Mouse (Mus musculus) ES-E14 (cell line): ENCODE data around the gene Tmem132c. TPM values are rescaled to one million over a fixed set of nuclear protein-coding genes. Genes with fewer than 3 reads are reported as not detected.

Experiments
- DNase-seq: peaks from one replicate; pipeline ENCODE4 v3.0.0-alpha.2; 2013; ENCODE audit warnings: low read depth, low spot score
- H3K27ac ChIP-seq: 2 replicates; pipeline ENCODE4 v1.5.1; 2012; ENCODE audit warnings: low read depth, mild to moderate bottlenecking, low read length, moderate library complexity, mixed read lengths; ENCODE audit not compliant: poor library complexity, insufficient read depth, severe bottlenecking
- H3K36me3 ChIP-seq: 2 replicates; pipeline ENCODE4 v1.6.1; 2012; ENCODE audit warnings: mild to moderate bottlenecking, low read length, moderate library complexity, mixed read lengths; ENCODE audit not compliant: control insufficient read depth, poor library complexity, insufficient read depth, severe bottlenecking
- H3K4me1 ChIP-seq, 2 experiments: fragments of 150-350 bp in 1 of 2; sonication (generic) in 1 of 2; 2 replicates each; pipeline ENCODE4 v1.6.1; 2012; ENCODE audit warnings: low read length in 2 of 2, mild to moderate bottlenecking in 1 of 2, mixed read lengths in 1 of 2; ENCODE audit not compliant: control insufficient read depth in 2 of 2, insufficient read depth in 2 of 2, poor library complexity in 1 of 2
- H3K4me3 ChIP-seq, 2 experiments: fragments of 150-350 bp in 1 of 2; sonication (generic) in 1 of 2; 2 replicates each; pipeline ENCODE4 v1.5.1; 2012; ENCODE audit warnings: low read length in 2 of 2, low read depth in 1 of 2, mild to moderate bottlenecking in 1 of 2, mixed read lengths in 1 of 2; ENCODE audit not compliant: insufficient read depth in 1 of 2, poor library complexity in 1 of 2, severe bottlenecking in 1 of 2
- H3K9ac ChIP-seq: 2 replicates; pipeline ENCODE4 v1.6.1; 2012; ENCODE audit warnings: low read depth, mild to moderate bottlenecking, low read length, mixed read lengths; ENCODE audit not compliant: poor library complexity, insufficient read depth, severe bottlenecking
- H3K9me3 ChIP-seq: fragments of 150-350 bp; sonication (generic); 2 replicates; pipeline ENCODE4 v1.6.1; 2012; ENCODE audit warnings: low read depth, mild to moderate bottlenecking, low read length; ENCODE audit not compliant: control insufficient read depth, insufficient read depth
- CHD2 ChIP-seq: IDR thresholded peaks from 2 replicates; pipeline ENCODE4 v1.6.1; 2014; ENCODE audit warnings: mild to moderate bottlenecking, low read depth, low read length, inconsistent platforms
- HCFC1 ChIP-seq: IDR thresholded peaks from 2 replicates; pipeline ENCODE4 v1.6.1; 2012; ENCODE audit warnings: low read length, inconsistent platforms, borderline replicate concordance; ENCODE audit not compliant: insufficient read depth
- MAFK ChIP-seq: IDR thresholded peaks from 2 replicates; pipeline ENCODE4 v1.6.1; 2014; ENCODE audit warnings: mild to moderate bottlenecking, low read depth, low read length, inconsistent platforms; ENCODE audit not compliant: insufficient read depth
- ZC3H11A ChIP-seq: IDR thresholded peaks from 2 replicates; pipeline ENCODE4 v1.6.1; 2012; ENCODE audit warnings: low read depth, mild to moderate bottlenecking, inconsistent platforms, low read length, borderline replicate concordance
- ZNF384 ChIP-seq: IDR thresholded peaks from 2 replicates; pipeline ENCODE4 v1.6.1; 2012; ENCODE audit warnings: low read depth, low read length, inconsistent platforms
- in situ Hi-C, 2 experiments: fragments of 600-800 bp; cut with MboI; formaldehyde crosslinking; loops; one replicate each; pipeline ENCODE4 v1.15.1; 2025; ENCODE audit warnings: low sequenced_read_pairs in 2 of 2, inconsistent platforms in 1 of 2; ENCODE audit not compliant: unreplicated experiment in 2 of 2
- total RNA-seq: library from RNA; depleted of rRNA; stranded (reverse); fragments of 300-350 nt; gene quantifications from 2 replicates; pipeline ENCODE4 v1.2.3, GENCODE M21; 2012

Gene Tmem132c
- total RNA-seq, 1 experiment: 0.71 TPM

GRCm38 (mm10) chr5:127436836-127437235 lies 195.2 kb downstream of the Tmem132c start:
- Histone ChIP-seq H3K4me3 (no peak overlapping the region), H3K9ac (no peak overlapping the region), H3K36me3 (no peaks in the 10 kb centered on the region), H3K4me1 (no peaks in the 10 kb centered on the region), H3K9me3 (no peaks in the 10 kb centered on the region), H3K27ac (no peak overlapping the region)
- in situ Hi-C loops: no loop called here
- TF ChIP-seq HCFC1 (no peak), MAFK (no peak), ZNF384 (no peak), CHD2 (no peak), ZC3H11A (no peak)
- DNase-seq: no peak

- no peaks in the 10 kb centered on the region for H3K36me3 ChIP-seq
- H3K4me3 ChIP-seq: no peak overlapping the region
- peak; percentile 74; the same call in 1 of the 2 replicates for TF ChIP-seq ZNF384
- TF ChIP-seq CHD2: no peak
- no peaks in the 10 kb centered on the region for H3K9me3 ChIP-seq
- H3K27ac ChIP-seq: no peak overlapping the region
- no peak overlapping the region for H3K9ac ChIP-seq
- H3K4me1 ChIP-seq: no peaks in the 10 kb centered on the region
- in situ Hi-C loops: no loop called here
- peak; percentile 22 for DNase-seq
Observed at GRCm38 (mm10) chr5:127438639-127439038, 197.0 kb downstream of the Tmem132c start.

- Histone ChIP-seq H3K4me3 (no peak overlapping the region), H3K4me1 (no peaks in the 10 kb centered on the region), H3K36me3 (no peaks in the 10 kb centered on the region), H3K27ac (no peak overlapping the region), H3K9me3 (no peaks in the 10 kb centered on the region), H3K9ac (no peak overlapping the region)
- TF ChIP-seq HCFC1: no peak
- no peak for TF ChIP-seq CHD2
- no peak for TF ChIP-seq ZC3H11A
- TF ChIP-seq MAFK: no peak
- TF ChIP-seq ZNF384: no peak
- in situ Hi-C loops: no loop called here
- no peak for DNase-seq
Observed at GRCm38 (mm10) chr5:127441963-127442362, 200.4 kb downstream of the Tmem132c start.

GRCm38 (mm10) chr5:127453580-127453979 lies 212.0 kb downstream of the Tmem132c start:
- Histone ChIP-seq H3K9ac (no peak overlapping the region), H3K36me3 (no peaks in the 10 kb centered on the region), H3K9me3 (no peaks in the 10 kb centered on the region), H3K27ac (no peak overlapping the region), H3K4me3 (no peak overlapping the region), H3K4me1 (no peaks in the 10 kb centered on the region)
- no peak for DNase-seq
- in situ Hi-C loops: no loop called here
- TF ChIP-seq ZC3H11A (0 out of 2 replicates have a peak, but pooled peaks have one; percentile 12), HCFC1 (no peak)

GRCm38 (mm10) chr5:127454068-127454467 lies 212.5 kb downstream of the Tmem132c start:
- Histone ChIP-seq H3K36me3 (no peaks in the 10 kb centered on the region), H3K4me1 (no peaks in the 10 kb centered on the region), H3K4me3 (no peak overlapping the region), H3K9me3 (no peaks in the 10 kb centered on the region), H3K27ac (no peak overlapping the region), H3K9ac (no peak overlapping the region)
- in situ Hi-C loops: no loop called here
- DNase-seq: no peak
- TF ChIP-seq ZC3H11A: no peak
- no peak for TF ChIP-seq CHD2
- TF ChIP-seq MAFK: no peak
- no peak for TF ChIP-seq HCFC1
- TF ChIP-seq ZNF384: no peak
